Mouse (Mus musculus) bone marrow, adult 2 months (tissue): ENCODE measurements around the gene Erp27.

ENCODE experiments used
- CTCF ChIP-seq: fragments of 200-500 bp; IDR thresholded peaks from 2 replicates; pipeline ENCODE4 v1.5.1; 2011; ENCODE audit warnings: low read length, control low read depth; ENCODE audit not compliant: control insufficient read depth, insufficient read depth
- POLR2A ChIP-seq: fragments of 200-500 bp; IDR thresholded peaks from 2 replicates; pipeline ENCODE4 v1.6.1; 2011; ENCODE audit warnings: low read depth, mild to moderate bottlenecking, control low read depth, low read length, borderline replicate concordance; ENCODE audit not compliant: control insufficient read depth

- no peak for TF ChIP-seq CTCF
- TF ChIP-seq POLR2A, result no peak
Observed at GRCm38 (mm10) chr6:136865360-136865759, 56.6 kb downstream of the Erp27 start.
